Mouse (Mus musculus) T-cell, adult 2 months (primary cell): ENCODE measurements at regions not wholly inside any gene's neighbourhood (a gene's known extent, or its start where the extent isn't known, plus 50 kb on each side); places are given as distances from the start of the nearest gene placed in this dataset.

Experiments
- DNase-seq: peaks from one replicate; pipeline ENCODE4 v3.0.0; 2022; ENCODE audit warnings: low spot score

- DNase-seq = no peak
These were observed 547.6 kb upstream of the N6amt1 start for GRCm38 (mm10) chr16:86806374-86806773.

- DNase-seq = no peak
These were observed 577.9 kb upstream of the N6amt1 start for GRCm38 (mm10) chr16:86776086-86776485.

DNA sequence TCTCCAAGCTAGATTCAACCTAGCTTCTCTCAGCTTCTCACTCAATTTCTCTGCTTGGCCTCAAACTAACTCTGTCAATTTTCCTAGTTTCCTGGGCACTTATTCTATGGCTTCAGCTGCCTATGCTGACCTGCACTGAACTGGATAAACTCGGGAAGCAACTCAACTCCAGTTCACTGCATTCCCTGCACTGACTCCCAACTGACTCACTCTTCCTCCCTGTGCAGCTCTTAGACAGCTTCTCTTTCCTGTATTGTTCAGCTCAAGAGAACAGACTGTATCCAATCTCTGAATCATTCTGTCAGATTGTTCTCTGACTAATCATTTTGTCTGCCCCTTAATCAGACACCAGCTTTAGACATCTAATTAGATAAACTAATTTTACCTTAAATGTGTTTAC lies 581.4 kb upstream of the N6amt1 start:
- DNase-seq = no peak

DNA sequence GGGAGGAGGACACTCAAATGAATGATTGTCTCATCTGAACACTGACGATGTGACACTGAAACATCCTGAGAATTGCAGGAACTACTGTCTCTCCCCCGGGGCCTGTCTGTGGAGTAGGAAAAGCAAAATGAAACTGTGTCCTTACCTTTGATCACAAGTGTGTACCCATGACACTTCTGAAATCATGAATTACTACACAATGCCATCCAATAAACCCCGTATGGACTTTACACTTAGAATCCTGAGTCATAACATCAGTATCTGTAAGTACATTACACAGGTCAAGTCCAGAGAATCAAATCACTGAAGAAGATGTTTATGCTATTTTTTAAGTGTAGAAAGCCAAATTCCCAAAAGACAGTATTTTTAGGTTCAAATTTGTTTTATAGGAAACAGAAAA lies 585.1 kb upstream of the N6amt1 start:
- DNase-seq = no peak

- no peak for DNase-seq
These were observed 585.6 kb upstream of the N6amt1 start for GRCm38 (mm10) chr16:86768355-86768754.

GRCm38 (mm10) chr16:86765974-86766373 lies 588.0 kb upstream of the N6amt1 start:
- DNase-seq = no peak

GRCm38 (mm10) chr16:86741236-86741635 lies 612.7 kb upstream of the N6amt1 start:
- DNase-seq = no peak

GRCm38 (mm10) chr16:86718982-86719771 lies 634.8 kb upstream of the N6amt1 start:
- DNase-seq = no peak

GRCm38 (mm10) chr16:86718353-86718752 lies 635.6 kb upstream of the N6amt1 start:
- DNase-seq = no peak

DNA sequence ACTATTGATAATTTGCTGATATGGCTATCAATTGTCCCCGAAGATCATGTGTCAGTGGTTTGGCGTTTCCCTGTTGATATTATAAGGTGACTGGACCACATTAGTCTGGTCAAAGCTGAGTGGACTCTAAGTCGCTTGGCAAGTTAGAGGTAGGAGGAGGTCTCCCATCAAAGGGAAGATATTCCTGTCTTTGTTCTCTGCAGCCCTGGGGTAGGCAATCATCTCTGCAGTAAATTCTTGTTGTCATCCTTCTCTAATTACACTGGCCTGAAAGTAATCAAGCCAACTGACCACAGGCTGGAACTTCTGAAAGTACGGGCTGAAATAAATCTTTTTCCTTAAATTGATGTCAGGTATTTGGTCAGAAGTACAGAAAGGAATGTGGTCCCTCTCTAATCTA lies 652.3 kb upstream of the N6amt1 start:
- DNase-seq = no peak

GRCm38 (mm10) chr16:86694497-86694896 lies 659.5 kb upstream of the N6amt1 start:
- no peak for DNase-seq

GRCm38 (mm10) chr16:86659154-86659553 lies 694.8 kb upstream of the N6amt1 start:
- DNase-seq = no peak

- DNase-seq = no peak
These were observed 706.7 kb upstream of the N6amt1 start for GRCm38 (mm10) chr16:86647316-86647715.

DNA sequence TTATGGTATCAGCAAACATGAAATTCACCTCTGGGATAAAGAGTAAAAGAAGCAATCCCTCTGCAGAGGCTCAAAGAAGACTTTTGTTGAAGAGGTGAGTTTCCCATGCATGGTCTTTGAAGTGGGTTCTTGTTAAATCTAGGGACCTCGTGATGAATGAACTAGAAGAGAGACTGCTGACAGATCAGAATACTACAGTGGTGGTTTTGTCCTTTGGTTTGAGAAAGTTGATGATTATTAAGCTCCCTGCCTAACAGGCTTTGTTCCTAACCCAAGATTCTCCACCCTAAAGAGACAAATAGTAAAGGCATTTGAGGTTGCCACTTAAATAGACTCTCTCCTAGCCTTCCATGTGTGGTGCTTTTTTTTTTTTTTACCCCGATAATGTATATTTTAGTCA lies 707.2 kb upstream of the N6amt1 start:
- DNase-seq = no peak

GRCm38 (mm10) chr16:86645436-86645835 lies 708.5 kb upstream of the N6amt1 start:
- no peak for DNase-seq

DNA sequence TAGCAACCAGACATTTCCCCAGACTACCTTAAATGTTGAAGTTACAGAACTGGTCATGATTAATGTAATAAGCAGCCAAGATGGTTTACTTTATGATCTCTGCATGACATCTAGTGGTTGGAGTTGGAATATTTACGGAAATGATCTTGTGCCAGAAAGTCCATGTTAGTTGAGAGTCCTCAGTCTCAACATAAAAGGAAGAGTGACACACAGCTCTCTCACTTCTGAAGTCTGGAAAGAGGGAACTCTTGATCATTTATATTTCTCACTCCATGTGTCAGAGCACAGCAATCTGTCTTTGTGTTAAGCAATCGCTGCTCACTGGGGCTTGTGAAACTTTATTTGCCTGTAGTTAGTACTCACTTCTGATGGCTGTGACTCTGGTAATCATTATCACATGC lies 709.1 kb upstream of the N6amt1 start:
- DNase-seq = no peak

DNA sequence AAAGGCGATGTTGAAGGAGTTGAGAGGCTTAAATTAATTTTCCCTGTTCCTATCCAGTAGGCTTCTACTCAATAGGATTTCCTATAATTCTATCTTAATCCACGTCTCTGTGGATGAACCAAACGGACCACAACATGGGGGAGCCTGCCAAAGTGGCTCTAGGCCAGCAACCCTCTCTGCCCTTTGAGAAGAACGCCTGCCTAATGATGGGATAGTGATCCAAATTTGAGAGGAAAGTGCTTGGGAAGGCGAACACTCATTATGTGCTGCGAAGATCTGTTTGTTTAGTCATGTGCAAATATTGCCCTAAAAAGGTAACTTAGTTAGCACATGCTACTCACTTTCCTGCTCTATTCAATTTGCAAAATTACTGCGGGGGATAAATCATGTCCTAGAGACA lies 702.5 kb upstream of the Adamts5 start:
- DNase-seq = no peak

GRCm38 (mm10) chr16:86594992-86595391 lies 693.4 kb upstream of the Adamts5 start:
- no peak for DNase-seq

GRCm38 (mm10) chr16:86586044-86586443 lies 684.4 kb upstream of the Adamts5 start:
- DNase-seq = no peak

GRCm38 (mm10) chr16:86578281-86578680 lies 676.7 kb upstream of the Adamts5 start:
- DNase-seq = no peak

DNA sequence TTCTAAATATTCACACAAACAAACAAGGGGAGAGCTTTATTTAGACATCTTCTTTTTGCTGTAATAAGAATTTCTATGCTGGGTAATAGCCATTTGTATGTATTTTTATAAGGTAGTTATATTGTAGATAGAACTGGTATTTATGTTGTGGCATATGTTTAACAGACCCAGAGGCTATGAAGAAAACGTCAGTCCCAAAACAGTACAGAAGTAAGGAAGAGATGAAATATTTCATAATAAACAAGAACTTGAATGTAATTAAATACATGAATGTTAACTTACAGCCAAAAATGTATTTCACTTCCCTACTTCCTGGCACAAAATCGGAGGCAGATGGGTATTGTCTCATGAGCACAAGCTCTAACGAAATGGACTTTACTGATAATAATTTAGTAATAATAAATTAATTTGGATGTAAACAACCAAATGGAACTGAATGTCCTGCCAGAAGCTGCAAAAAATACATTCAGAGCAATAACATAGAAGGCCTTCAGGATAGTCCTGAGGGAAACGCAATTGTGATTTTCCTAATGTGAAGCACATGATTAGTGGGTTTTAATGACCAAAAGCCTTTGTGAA lies 645.9 kb upstream of the Adamts5 start:
- no peak for DNase-seq

- DNase-seq = no peak
These were observed 645.3 kb upstream of the Adamts5 start for GRCm38 (mm10) chr16:86546905-86547304.

DNA sequence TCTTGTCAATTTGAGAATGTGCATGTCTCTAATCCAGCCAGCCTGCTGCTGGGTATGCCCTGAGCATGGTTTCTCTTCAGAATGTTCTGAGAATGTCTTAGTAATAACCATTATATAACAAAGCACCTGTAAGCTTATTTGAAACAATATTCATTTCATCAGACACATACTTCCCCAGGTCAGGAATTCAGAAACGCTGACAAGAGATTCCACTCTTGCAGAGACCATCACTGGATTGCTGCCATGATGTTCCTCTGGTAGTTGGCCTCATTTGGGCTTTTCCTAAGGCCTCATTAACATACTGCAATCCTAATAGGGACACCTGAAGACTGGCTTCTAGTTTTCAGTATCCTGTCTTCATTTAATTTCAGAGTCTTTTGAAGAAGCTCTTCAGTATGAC lies 642.5 kb upstream of the Adamts5 start:
- no peak for DNase-seq

DNA sequence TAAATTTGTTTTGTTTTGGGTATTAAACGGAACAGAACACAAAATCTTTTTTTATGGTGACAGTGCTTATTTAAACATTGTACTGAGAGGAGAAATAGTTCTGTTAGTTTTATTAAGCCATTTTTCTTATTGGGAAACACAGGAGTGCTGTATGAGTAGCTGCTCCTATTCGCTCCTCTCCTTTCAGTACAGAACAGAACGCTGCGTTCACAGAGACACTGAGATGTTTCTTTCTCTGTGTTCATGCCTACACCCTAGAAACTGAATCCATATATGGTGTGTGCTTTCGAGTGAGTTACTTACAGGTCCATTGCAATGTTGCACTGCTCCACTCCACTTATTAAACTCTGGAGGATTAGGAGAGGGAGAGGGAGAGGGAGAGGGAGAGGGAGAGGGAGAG lies 634.9 kb upstream of the Adamts5 start:
- DNase-seq = no peak
